Mouse (Mus musculus) forebrain, embryonic 11.5 days (tissue): ENCODE measurements around the gene Usp9x. TPM values are rescaled to one million over a fixed set of nuclear protein-coding genes. Genes with fewer than 3 reads are reported as not detected.
A peak's percentile ranks its signal among the peaks of the same experiment; 100 is the strongest.

Source experiments
- ATAC-seq: fragments of 200-750 bp; cut with Nextera tagmentation; replicated peaks from 2 replicates; pipeline ENCODE4 v1.8.0; 2017; ENCODE audit warnings: moderate TSS enrichment; ENCODE audit not compliant: low FRiP score
- DNase-seq: peaks from one replicate; pipeline ENCODE4 v3.0.0-alpha.2; 2017; ENCODE audit warnings: low spot score
- H3K27ac ChIP-seq: fragments of 300-500 bp; sonication (generic); 2 replicates; pipeline ENCODE4 v1.5.1; 2014; ENCODE audit warnings: low read depth, low read length
- H3K27me3 ChIP-seq: fragments of 300-500 bp; sonication (generic); 2 replicates; pipeline ENCODE4 v1.6.1; 2014; ENCODE audit warnings: mild to moderate bottlenecking, low read length, mixed read lengths; ENCODE audit not compliant: control insufficient read depth, insufficient read depth
- H3K36me3 ChIP-seq: fragments of 300-500 bp; sonication (generic); 2 replicates; pipeline ENCODE4 v1.6.1; 2014; ENCODE audit warnings: mild to moderate bottlenecking, low read length, moderate library complexity, mixed read lengths; ENCODE audit not compliant: control insufficient read depth, insufficient read depth
- H3K4me1 ChIP-seq: fragments of 300-500 bp; sonication (generic); replicated peaks from 2 replicates; pipeline ENCODE4 v1.6.1; 2014; ENCODE audit warnings: low read length, mixed read lengths; ENCODE audit not compliant: control insufficient read depth, insufficient read depth
- H3K4me2 ChIP-seq: fragments of 300-500 bp; sonication (generic); 2 replicates; pipeline ENCODE4 v1.6.1; 2014; ENCODE audit warnings: low read depth, mild to moderate bottlenecking, low read length, moderate library complexity, mixed read lengths; ENCODE audit not compliant: severe bottlenecking
- H3K4me3 ChIP-seq: fragments of 300-500 bp; sonication (generic); 2 replicates; pipeline ENCODE4 v1.5.1; 2014; ENCODE audit warnings: low read depth, low read length
- H3K9ac ChIP-seq: fragments of 300-500 bp; sonication (generic); 2 replicates; pipeline ENCODE4 v1.6.1; 2014; ENCODE audit warnings: low read length
- H3K9me3 ChIP-seq: fragments of 300-500 bp; sonication (generic); 2 replicates; pipeline ENCODE4 v1.6.1; 2016; ENCODE audit warnings: low read length, mixed read lengths; ENCODE audit not compliant: control insufficient read depth
- WGBS: fragments of 180-500 bp; shearing (Covaris S2); extraction: QIAGEN DNeasy Blood & Tissue Kit; methylation state at CpG from one replicate; pipeline ENCODE4 v1.1.7; 2014; 5-methylcytosine and 5-hydroxymethylcytosine counted together
- polyA plus RNA-seq: library from polyadenylated mRNA; unstranded; fragments of >200 nt; fragmentation: Nextera tagmentation; extraction: Ambion mirVana; gene quantifications from 2 replicates; pipeline ENCODE4 v1.2.1, GENCODE M21; 2014

Gene Usp9x
- polyA plus RNA-seq, 1 experiment from 2014 or later: 76.0 TPM

DNA sequence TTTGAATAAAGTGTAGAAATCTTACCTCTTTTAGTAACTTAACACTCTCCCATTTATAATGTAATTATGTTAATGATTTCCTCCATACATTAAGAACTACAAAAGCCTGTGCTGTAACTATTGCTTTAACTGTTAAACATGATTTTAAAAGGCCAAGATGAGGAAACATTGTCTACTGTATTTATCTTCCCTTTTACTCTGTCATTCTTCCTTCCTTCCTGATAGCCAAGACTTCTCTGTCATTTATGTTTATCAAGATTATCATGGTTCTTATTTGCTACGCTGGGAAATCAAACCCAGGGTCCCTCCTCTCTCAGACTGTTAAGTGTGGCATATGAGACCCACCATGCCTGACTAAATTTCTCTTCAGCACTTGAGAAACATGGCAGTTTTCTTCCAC is 30.9 kb upstream of the Usp9x start:
- WGBS: 62% methylated on average over 1 of the region's 1 CpGs
- ATAC-seq: no peak
- Histone ChIP-seq H3K9ac (no peak overlapping the region), H3K27ac (no peak overlapping the region), H3K4me1 (no peaks in the 10 kb centered on the region), H3K36me3 (no peaks in the 10 kb centered on the region), H3K4me3 (no peak overlapping the region), H3K4me2 (no peak overlapping the region), H3K27me3 (no peaks in the 10 kb centered on the region; the same call in 1 of the 2 replicates), H3K9me3 (no peaks in the 10 kb centered on the region)
- no peak for DNase-seq

DNA sequence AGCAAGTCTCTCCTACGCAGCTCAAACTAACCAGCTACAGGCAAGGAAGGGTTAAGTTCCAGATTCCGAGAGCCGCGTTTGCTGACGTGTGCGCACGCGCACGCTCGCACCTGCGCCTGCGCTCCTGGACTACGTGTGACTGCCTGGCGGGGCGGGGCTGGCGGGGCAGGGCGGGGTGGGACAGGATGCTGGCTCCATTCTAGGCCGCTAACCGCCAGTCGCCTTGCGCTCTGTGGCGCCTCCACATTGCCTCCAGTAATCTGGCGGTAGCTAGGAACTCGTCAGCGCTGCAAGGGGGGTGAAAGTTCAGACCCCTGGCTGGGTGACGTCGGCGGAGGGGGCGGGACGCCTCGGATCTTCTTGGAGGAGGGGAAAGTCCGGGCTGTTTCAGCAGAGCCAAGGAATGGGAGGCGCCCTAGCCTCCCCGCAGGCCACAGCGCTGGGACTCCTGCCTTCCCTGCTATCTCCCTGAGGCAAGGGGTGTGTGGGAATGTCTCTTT is 29.6 kb upstream of the Usp9x start:
- Histone ChIP-seq H3K27ac (peak overlapping the region; percentile 81), H3K36me3 (no peaks in the 10 kb centered on the region), H3K9me3 (no peaks in the 10 kb centered on the region), H3K4me2 (peak overlapping the region; percentile 52), H3K4me3 (peak overlapping the region; percentile 38), H3K27me3 (no peaks in the 10 kb centered on the region; the same call in 1 of the 2 replicates), H3K9ac (peak overlapping the region; percentile 61), H3K4me1 (no peaks in the 10 kb centered on the region)
- 11% methylated on average over 35 of the region's 35 CpGs for WGBS
- ATAC-seq (peak; percentile 100), DNase-seq (peak; percentile 95)

DNA sequence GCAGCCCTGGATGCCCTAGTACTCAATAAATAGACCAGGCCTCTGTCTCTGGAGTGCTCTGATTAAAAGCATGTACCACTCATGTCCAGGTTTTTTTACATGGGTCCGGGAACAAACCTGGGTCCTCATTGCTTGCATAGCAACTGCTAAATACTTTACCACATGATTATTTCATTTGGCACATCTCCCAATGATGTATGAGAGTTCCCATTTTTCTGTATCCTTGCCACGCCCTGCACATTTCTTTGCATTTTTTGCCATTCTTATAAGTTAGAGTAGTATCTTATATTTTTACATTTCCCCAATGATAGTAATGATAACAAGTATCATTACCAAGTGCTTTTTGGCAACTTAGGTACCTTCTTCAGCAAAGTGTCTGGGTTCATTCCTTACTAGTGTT is 27.5 kb upstream of the Usp9x start:
- H3K4me2 ChIP-seq: no peak overlapping the region
- ATAC-seq: no peak
- no peak overlapping the region for H3K27ac ChIP-seq
- DNase-seq: no peak
- H3K9ac ChIP-seq: no peak overlapping the region
- no peaks in the 10 kb centered on the region; the same call in 1 of the 2 replicates for H3K27me3 ChIP-seq
- H3K4me1 ChIP-seq: no peaks in the 10 kb centered on the region
- H3K4me3 ChIP-seq: no peak overlapping the region
- no peaks in the 10 kb centered on the region for H3K9me3 ChIP-seq
- WGBS: 85% methylated on average over 2 of the region's 2 CpGs
- no peaks in the 10 kb centered on the region for H3K36me3 ChIP-seq

DNA sequence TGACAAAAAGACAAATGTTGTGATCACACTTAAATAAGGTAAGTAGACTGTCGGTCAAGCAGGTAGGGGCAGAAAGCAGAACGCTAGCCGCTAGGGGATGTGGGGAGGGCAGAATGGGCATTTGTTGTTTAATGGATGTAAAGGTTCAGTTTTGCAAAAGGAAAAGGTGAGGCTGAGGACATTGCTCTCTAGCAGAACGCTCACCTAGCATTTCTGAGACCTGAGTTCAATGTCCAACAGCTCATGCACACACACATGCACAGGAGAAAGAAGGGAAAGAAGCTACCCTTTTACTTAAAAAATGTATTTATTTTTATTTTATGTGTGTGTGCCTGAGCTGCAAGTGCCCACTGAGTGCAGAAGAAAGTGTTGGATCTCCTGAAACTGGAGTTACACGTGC is 26.6 kb upstream of the Usp9x start:
- no peak overlapping the region for H3K4me3 ChIP-seq
- H3K9ac ChIP-seq: no peak overlapping the region
- no peaks in the 10 kb centered on the region for H3K9me3 ChIP-seq
- no peaks in the 10 kb centered on the region for H3K4me1 ChIP-seq
- H3K36me3 ChIP-seq: no peaks in the 10 kb centered on the region
- no peak overlapping the region for H3K4me2 ChIP-seq
- no peaks in the 10 kb centered on the region for H3K27me3 ChIP-seq
- 81% methylated on average over 5 of the region's 5 CpGs for WGBS
- no peak overlapping the region for H3K27ac ChIP-seq
- ATAC-seq: no peak
- DNase-seq: no peak

DNA sequence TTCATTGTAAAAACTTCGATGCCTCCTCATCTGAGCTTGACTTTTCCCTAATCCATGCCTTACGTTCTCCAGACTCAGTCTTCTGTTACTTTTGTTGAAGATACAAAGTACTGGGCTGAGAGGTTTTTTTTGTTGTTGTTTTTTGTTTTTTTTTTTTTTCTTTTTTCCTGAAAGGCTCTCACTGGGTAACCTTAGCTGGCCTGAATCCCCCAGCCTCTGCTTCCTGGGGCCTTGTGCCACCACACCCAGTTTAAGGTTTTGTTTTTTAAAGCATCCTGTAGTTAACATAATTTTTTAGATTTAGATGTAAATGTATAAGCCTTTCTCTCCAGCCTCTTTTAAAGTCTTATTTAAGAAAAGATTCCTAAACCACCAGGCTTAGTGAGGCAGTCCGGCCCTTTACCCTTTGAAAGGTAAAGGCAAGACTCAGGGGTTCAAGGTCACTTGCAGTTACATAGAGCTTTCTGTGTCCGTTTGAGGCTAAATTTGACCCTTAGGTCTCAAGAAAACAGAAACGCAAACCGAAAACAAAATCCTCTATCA is 24.3 kb upstream of the Usp9x start:
- Histone ChIP-seq H3K36me3 (no peaks in the 10 kb centered on the region), H3K9ac (no peak overlapping the region), H3K27me3 (no peaks in the 10 kb centered on the region), H3K9me3 (no peaks in the 10 kb centered on the region), H3K4me3 (no peak overlapping the region), H3K27ac (no peak overlapping the region), H3K4me2 (no peak overlapping the region), H3K4me1 (no peaks in the 10 kb centered on the region)
- no peak for DNase-seq
- 31% methylated on average over 6 of the region's 6 CpGs for WGBS
- no peak for ATAC-seq

DNA sequence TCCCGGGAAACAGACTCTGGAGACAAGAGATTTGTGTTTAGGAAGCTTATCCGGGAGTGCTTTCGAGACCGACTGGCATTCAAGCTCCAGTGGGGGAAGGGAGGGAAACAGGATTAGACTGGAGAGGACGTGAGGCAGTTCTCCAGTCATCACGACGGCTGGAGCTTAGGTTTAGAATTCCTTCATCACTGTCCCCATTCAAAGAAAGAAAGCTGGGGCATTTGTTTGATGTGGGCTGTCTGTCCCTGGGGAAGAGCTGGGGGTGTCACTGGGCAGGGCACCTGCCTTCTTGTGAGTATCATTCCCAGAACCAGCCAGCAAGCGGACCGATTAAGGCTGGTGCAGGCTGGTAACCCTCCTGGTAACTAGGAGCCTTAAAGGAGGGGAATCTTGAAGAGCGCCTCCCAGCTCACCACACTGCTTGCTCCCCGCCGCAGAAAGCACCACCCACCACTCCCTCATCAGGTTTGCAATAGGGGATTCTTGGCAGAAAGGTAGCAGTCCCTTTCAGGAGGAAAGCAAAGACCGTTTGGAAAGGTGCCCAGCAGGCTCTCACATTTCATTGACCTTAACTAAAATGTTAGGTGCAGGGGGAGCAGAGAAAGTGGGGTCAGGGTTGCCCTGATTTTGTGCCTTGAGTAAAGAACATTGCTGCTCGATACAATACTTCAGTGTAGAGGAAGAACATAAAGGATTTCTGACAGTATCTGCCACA is 23.5 kb upstream of the Usp9x start:
- H3K9me3 ChIP-seq: no peaks in the 10 kb centered on the region
- ATAC-seq: peak; percentile 64; the same call in 1 of the 2 replicates
- H3K27me3 ChIP-seq: no peaks in the 10 kb centered on the region

DNA sequence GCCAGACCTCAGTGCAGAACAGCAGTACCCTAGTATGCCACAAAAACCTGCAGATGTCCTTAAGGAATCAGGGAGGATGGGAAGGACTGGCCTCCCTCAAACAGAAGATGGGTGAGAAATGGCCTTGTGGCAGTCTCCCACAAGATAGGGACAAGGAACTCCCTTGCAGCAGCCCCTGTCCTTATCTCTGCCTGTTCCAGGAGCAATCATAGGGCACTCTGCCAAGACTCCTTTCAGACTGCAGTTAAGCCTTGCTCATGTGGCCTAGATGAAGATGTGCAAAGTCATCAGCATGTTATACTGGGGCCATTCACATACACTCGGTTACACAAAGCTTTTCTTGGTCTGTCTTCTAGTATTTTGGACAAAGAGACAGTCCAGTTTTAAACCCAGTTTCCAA is 16.7 kb upstream of the Usp9x start:
- H3K27me3 ChIP-seq: no peaks in the 10 kb centered on the region
- WGBS: 87% methylated on average over 1 of the region's 1 CpGs
- H3K9ac ChIP-seq: no peak overlapping the region
- H3K4me3 ChIP-seq: no peak overlapping the region
- ATAC-seq: no peak
- H3K4me1 ChIP-seq: no peaks in the 10 kb centered on the region
- no peaks in the 10 kb centered on the region for H3K9me3 ChIP-seq
- DNase-seq: no peak
- no peak overlapping the region for H3K4me2 ChIP-seq
- H3K27ac ChIP-seq: no peak overlapping the region
- no peaks in the 10 kb centered on the region for H3K36me3 ChIP-seq

More for the DNA sequence above, 23.5 kb upstream of the Usp9x start:
- DNase-seq: peak; percentile 53
- no peak overlapping the region; the same call in 1 of the 2 replicates for H3K27ac ChIP-seq
- 21% methylated on average over 14 of the region's 14 CpGs for WGBS
- no peak overlapping the region for H3K4me3 ChIP-seq
- H3K4me1 ChIP-seq: no peaks in the 10 kb centered on the region
- no peaks in the 10 kb centered on the region for H3K36me3 ChIP-seq
- H3K4me2 ChIP-seq: peak overlapping the region; percentile 26; the same call in 1 of the 2 replicates
- peak overlapping the region; percentile 30 for H3K9ac ChIP-seq

DNA sequence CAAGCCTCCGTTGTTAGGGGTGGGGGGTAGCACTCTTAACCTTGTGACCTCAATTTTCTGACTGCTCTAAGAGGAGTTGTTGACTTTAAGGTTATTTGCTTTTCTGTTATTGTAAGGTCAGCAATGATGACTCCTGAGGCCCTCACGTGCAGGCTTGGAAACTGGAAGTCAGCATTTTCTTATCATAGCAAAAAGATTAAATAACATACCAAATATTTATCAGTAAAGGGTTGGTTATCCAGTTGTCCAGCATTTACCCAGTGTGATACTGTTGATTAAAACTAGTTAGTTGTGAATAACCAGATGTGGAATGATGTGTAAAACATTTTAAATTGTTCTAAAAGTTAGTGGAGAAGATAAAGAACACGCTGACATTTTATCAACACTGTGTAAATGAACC is 9.3 kb upstream of the Usp9x start:
- H3K4me3 ChIP-seq: no peak overlapping the region
- no peak for ATAC-seq
- DNase-seq: no peak
- no peaks in the 10 kb centered on the region for H3K36me3 ChIP-seq
- no peaks in the 10 kb centered on the region for H3K9me3 ChIP-seq
- no peaks in the 10 kb centered on the region for H3K27me3 ChIP-seq
- no peaks in the 10 kb centered on the region for H3K4me1 ChIP-seq
- H3K9ac ChIP-seq: no peak overlapping the region
- no peak overlapping the region for H3K27ac ChIP-seq
- WGBS: 72% methylated on average over 3 of the region's 3 CpGs
- no peak overlapping the region for H3K4me2 ChIP-seq
